Mouse (Mus musculus) adipose tissue, adult 10 weeks (tissue): ENCODE data around the gene Nrtn. TPM values are rescaled to one million over a fixed set of nuclear protein-coding genes. Genes with fewer than 3 reads are reported as not detected.

Experiments used
- polyA plus RNA-seq: library from polyadenylated mRNA; stranded (reverse); fragments of 350-450 nt; fragmentation: Illumina TruSeq; extraction: RNeasy Lipid Tissue Mini Kit (QIAGEN cat#74804); gene quantifications from one replicate; pipeline ENCODE4 v1.2.3, GENCODE M21; 2014; ENCODE audit warnings: low read depth, low replicate concordance

Gene Nrtn
- 3.1 TPM for polyA plus RNA-seq

DNA sequence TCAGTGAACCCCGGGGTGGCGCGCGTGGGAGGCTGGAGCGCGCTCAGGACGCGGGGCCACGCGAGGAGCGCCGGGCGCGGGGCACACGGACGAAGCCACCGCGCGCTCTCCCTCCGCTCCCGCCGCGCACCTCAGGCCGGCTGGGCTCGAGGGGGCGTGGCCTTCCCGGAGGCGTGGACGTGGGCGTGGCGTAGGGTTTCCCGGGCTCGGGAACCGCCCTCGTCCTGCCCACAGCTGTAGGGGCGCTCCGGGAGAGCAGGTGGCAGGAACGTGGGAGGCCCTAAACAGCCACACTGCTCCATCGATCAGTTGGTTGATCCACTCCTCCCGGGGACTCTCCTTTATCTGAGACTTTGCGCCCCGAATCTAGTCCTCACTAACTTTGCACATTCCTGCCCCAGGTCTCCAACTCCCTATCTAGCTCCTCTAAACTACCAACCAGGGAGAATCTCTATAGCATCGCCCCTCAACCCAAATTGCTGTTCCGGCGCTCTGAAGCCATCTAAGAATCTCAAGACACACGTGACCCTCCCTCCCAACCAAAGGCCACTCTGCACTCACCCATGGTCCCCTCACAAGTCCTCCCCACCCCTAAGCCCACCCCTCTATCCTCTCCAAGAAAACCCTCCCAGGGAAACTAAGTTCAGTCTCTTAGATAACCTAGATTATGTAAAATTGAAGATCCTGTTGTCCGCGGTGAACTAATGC, at the start of gene Nrtn:
Gene Nrtn (minus strand): TSS at position 115 of the 708 bp plus-strand sequence.

GRCm38 (mm10) chr17:56769950-56770349, 12.6 kb upstream of the Nrtn start, which contains the start of gene Prr22:
Prr22 (plus strand) TSS chr17:56770250.

GRCm38 (mm10) chr17:56764474-56765354, 7.4 kb upstream of the Nrtn start, which contains the start of gene Dus3l:
Dus3l (plus strand) TSS chr17:56764757.

DNA sequence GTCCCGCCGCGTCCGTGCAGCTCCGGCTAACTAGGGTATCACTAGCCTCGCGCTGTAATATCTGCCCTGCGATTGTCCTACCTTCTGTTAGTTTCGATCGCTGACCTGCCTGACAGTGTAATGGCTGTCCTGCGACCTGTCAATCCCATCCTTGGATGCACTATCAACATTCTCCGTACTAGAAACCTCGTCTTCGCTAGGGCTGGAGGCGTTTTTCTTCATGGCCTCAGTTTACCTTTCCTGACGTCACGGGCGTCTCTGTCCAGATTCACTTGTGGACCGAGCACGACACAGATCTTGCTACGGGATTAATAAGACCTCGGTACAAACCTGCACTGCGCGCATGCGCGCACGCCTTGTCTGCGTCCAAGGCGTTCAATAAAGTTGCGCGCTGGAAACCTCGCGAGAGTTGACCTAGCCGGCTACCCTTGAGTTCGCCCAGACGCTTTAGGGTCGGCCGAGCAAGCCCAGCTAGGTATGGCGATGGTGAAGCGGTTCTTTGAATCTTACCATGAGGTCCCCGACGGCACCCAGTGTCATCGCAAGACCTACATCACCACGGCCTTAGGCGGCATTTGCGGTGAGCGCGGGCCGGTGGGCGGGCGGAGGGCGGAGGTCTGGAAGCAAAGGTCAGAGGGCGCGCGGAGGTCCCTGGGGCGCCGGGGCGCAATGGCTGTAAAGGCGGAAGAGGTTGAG, 39.8 kb downstream of the Nrtn start, which contains the start of the genes Ndufa11 and Vmac:
Gene Ndufa11 (plus strand): TSS at position 405 of the 696 bp plus-strand sequence.
Gene Vmac (minus strand): TSS at position 660 of the 696 bp plus-strand sequence.

Other genes with a start within 250 kb of the Nrtn start
- gene Znrf4, start 245.1 kb downstream of the Nrtn start, polyA plus RNA-seq = 8.4 TPM
- 7.1 TPM for gene Gm20219, start 203.1 kb downstream of the Nrtn start, polyA plus RNA-seq
- gene Safb2, start 172.9 kb downstream of the Nrtn start, polyA plus RNA-seq = 77.2 TPM
- 77.6 TPM for gene Safb, start 172.7 kb downstream of the Nrtn start, polyA plus RNA-seq
- gene 2410015M20Rik, start 147.8 kb downstream of the Nrtn start, polyA plus RNA-seq = 309 TPM
- 1,330 TPM for gene Rpl36, start 144.1 kb downstream of the Nrtn start, polyA plus RNA-seq
- 60.5 TPM for gene Lonp1, start 130.6 kb downstream of the Nrtn start, polyA plus RNA-seq
- 3.6 TPM for gene Catsperd, start 129.4 kb downstream of the Nrtn start, polyA plus RNA-seq
- 42.4 TPM for gene Ranbp3, start 84.2 kb downstream of the Nrtn start, polyA plus RNA-seq
- 224 TPM for gene Ndufa11, start 39.8 kb downstream of the Nrtn start, polyA plus RNA-seq
- 43.1 TPM for gene Vmac, start 39.5 kb downstream of the Nrtn start, polyA plus RNA-seq
- gene Dus3l, start 7.2 kb upstream of the Nrtn start, polyA plus RNA-seq = 27.7 TPM
- 3.3 TPM for gene Prr22, start 12.7 kb upstream of the Nrtn start, polyA plus RNA-seq
- gene Rfx2, start 73.5 kb upstream of the Nrtn start, polyA plus RNA-seq = 12.6 TPM
- gene Acsbg2, start 116.9 kb upstream of the Nrtn start, polyA plus RNA-seq = 4.8 TPM
- 1.8 TPM for gene 1700061G19Rik, start 117.9 kb upstream of the Nrtn start, polyA plus RNA-seq
- 23.0 TPM for gene Mllt1, start 177.9 kb upstream of the Nrtn start, polyA plus RNA-seq
- not detected for gene Acer1, start 224.6 kb upstream of the Nrtn start, polyA plus RNA-seq
- 74.2 TPM for gene Clpp, start 232.8 kb upstream of the Nrtn start, polyA plus RNA-seq
- gene Alkbh7, start 239.8 kb upstream of the Nrtn start, polyA plus RNA-seq = 21.7 TPM
- not detected for gene Pspn, start 242.5 kb upstream of the Nrtn start, polyA plus RNA-seq